Mouse (Mus musculus) testis, adult 2 months (tissue): ENCODE measurements around the gene Lrrc75a. TPM values are rescaled to one million over a fixed set of nuclear protein-coding genes. Genes with fewer than 3 reads are reported as not detected.

Experiments used
- H3K27ac ChIP-seq: fragments of 200-500 bp; 2 replicates; pipeline ENCODE4 v1.5.1; 2012; ENCODE audit warnings: low read depth, low read length; ENCODE audit not compliant: control insufficient read depth, insufficient read depth
- H3K27me3 ChIP-seq: fragments of 200-500 bp; 2 replicates; pipeline ENCODE4 v1.6.1; 2012; ENCODE audit warnings: mild to moderate bottlenecking, low read length, moderate library complexity; ENCODE audit not compliant: control insufficient read depth, insufficient read depth
- H3K36me3 ChIP-seq: fragments of 200-500 bp; 2 replicates; pipeline ENCODE4 v1.6.1; 2012; ENCODE audit warnings: mild to moderate bottlenecking, low read length; ENCODE audit not compliant: control insufficient read depth, insufficient read depth
- H3K4me1 ChIP-seq: fragments of 200-500 bp; 2 replicates; pipeline ENCODE4 v1.6.1; 2012; ENCODE audit warnings: low read length; ENCODE audit not compliant: control insufficient read depth, insufficient read depth
- H3K4me3 ChIP-seq: fragments of 200-500 bp; 2 replicates; pipeline ENCODE4 v1.5.1; 2012; ENCODE audit warnings: low read depth, mild to moderate bottlenecking, low read length, moderate library complexity, mixed read lengths; ENCODE audit not compliant: control insufficient read depth
- CTCF ChIP-seq: fragments of 200-500 bp; IDR thresholded peaks from 2 replicates; pipeline ENCODE4 v1.5.1; 2012; ENCODE audit warnings: low read depth, mild to moderate bottlenecking, inconsistent platforms, low read length, moderate library complexity; ENCODE audit not compliant: control insufficient read depth, insufficient read depth, insufficient replicate concordance
- POLR2A ChIP-seq: fragments of 200-500 bp; IDR thresholded peaks from 2 replicates; pipeline ENCODE4 v1.6.1; 2012; ENCODE audit warnings: low read depth, mild to moderate bottlenecking, inconsistent platforms, low read length, moderate library complexity; ENCODE audit not compliant: control insufficient read depth
- polyA plus RNA-seq: library from polyadenylated mRNA; depleted of rRNA; stranded (reverse); fragments of >200 nt; gene quantifications from 2 replicates; pipeline ENCODE4 v1.2.3, GENCODE M21; 2012

Gene Lrrc75a
- polyA plus RNA-seq, 1 experiment: 8.0 TPM

- H3K4me3 ChIP-seq: no peak overlapping the region; the same call in 1 of the 2 replicates
- peaks cover 8% of the 10 kb centered on the region for H3K4me1 ChIP-seq
- H3K27me3 ChIP-seq: no peaks in the 10 kb centered on the region
- TF ChIP-seq POLR2A (no peak), CTCF (no peak)
- H3K36me3 ChIP-seq: no peaks in the 10 kb centered on the region
- H3K27ac ChIP-seq: no peak overlapping the region; the same call in 1 of the 2 replicates
These were observed 23.7 kb downstream of the Lrrc75a start for GRCm38 (mm10) chr11:62624341-62625291.

- Histone ChIP-seq H3K36me3 (no peaks in the 10 kb centered on the region), H3K27ac (no peak overlapping the region), H3K27me3 (no peaks in the 10 kb centered on the region), H3K4me3 (no peak overlapping the region), H3K4me1 (peaks cover 3% of the 10 kb centered on the region)
- no peak for TF ChIP-seq POLR2A
- TF ChIP-seq CTCF: no peak
These were observed 25.5 kb downstream of the Lrrc75a start for GRCm38 (mm10) chr11:62622850-62623249.

GRCm38 (mm10) chr11:62621586-62622283, 26.6 kb downstream of the Lrrc75a start:
- Histone ChIP-seq H3K4me3 (no peak overlapping the region), H3K27ac (no peak overlapping the region), H3K4me1 (peaks cover 3% of the 10 kb centered on the region), H3K27me3 (no peaks in the 10 kb centered on the region), H3K36me3 (no peaks in the 10 kb centered on the region)
- TF ChIP-seq POLR2A (no peak), CTCF (no peak)

GRCm38 (mm10) chr11:62621079-62621478, 27.2 kb downstream of the Lrrc75a start:
- H3K4me1 ChIP-seq: peaks cover 3% of the 10 kb centered on the region
- H3K27ac ChIP-seq: no peak overlapping the region
- no peaks in the 10 kb centered on the region for H3K36me3 ChIP-seq
- H3K27me3 ChIP-seq: no peaks in the 10 kb centered on the region
- H3K4me3 ChIP-seq: no peak overlapping the region
- TF ChIP-seq CTCF (no peak), POLR2A (no peak)

- H3K36me3 ChIP-seq: no peaks in the 10 kb centered on the region
- peaks cover 5% of the 10 kb centered on the region for H3K4me1 ChIP-seq
- no peaks in the 10 kb centered on the region for H3K27me3 ChIP-seq
- TF ChIP-seq POLR2A (no peak), CTCF (no peak)
- H3K4me3 ChIP-seq: no peak overlapping the region
- H3K27ac ChIP-seq: no peak overlapping the region
These were observed 32.9 kb downstream of the Lrrc75a start for GRCm38 (mm10) chr11:62615456-62615855.

GRCm38 (mm10) chr11:62614876-62615410, 33.4 kb downstream of the Lrrc75a start:
- no peak overlapping the region for H3K4me3 ChIP-seq
- no peaks in the 10 kb centered on the region for H3K36me3 ChIP-seq
- no peaks in the 10 kb centered on the region for H3K27me3 ChIP-seq
- peaks cover 5% of the 10 kb centered on the region for H3K4me1 ChIP-seq
- TF ChIP-seq CTCF: no peak
- no peak for TF ChIP-seq POLR2A
- no peak overlapping the region for H3K27ac ChIP-seq
